Mouse (Mus musculus): Measurements from ENCODE around the gene Gpd1l.

DNA sequence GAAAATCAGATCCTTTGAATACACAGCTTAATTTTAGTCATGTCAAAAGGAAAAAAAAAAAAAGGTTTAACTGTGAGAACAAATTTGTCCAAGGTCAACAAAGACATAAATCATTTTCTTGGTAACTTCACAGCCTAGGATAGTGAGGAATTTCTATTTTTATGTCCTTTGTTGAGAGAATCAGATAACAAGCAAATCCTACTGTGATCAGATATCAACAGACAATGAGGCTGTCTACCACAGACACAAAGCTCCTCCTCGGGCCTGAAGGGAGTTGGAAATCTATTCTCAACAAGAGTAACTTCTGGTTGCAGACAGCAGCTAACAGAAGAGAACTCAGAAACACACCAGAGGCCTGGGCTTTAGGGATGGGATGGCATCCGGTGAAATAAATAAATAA lies 51.8 kb downstream of the Gpd1l start:
- no peak for TF ChIP-seq POLR2A (IDR thresholded peaks at IDR 0.05; ENCODE audit: control insufficient read depth, low read depth, low read length)
- TF ChIP-seq CTCF (IDR thresholded peaks at IDR 0.05; ENCODE audit: control insufficient read depth, insufficient read depth, insufficient replicate concordance, low read depth, low read length): no peak
